Mouse (Mus musculus) stomach, embryonic 15.5 days (tissue): ENCODE results near the gene Imp4. TPM values are rescaled to one million over a fixed set of nuclear protein-coding genes. Genes with fewer than 3 reads are reported as not detected.

Experiments
- ATAC-seq: fragments of 200-750 bp; cut with Nextera tagmentation; 2 replicates; pipeline ENCODE4 v1.8.0; 2017; ENCODE audit warnings: low read depth, moderate number of reproducible peaks, moderate TSS enrichment; ENCODE audit not compliant: insufficient read depth, low FRiP score
- H3K27ac ChIP-seq: fragments of 300-500 bp; sonication (generic); 2 replicates; pipeline ENCODE4 v1.5.1; 2015; ENCODE audit warnings: mild to moderate bottlenecking, inconsistent platforms
- H3K27me3 ChIP-seq: fragments of 300-500 bp; sonication (generic); replicated peaks from 2 replicates; pipeline ENCODE4 v1.6.1; 2015; ENCODE audit warnings: inconsistent platforms
- H3K36me3 ChIP-seq: fragments of 300-500 bp; sonication (generic); 2 replicates; pipeline ENCODE4 v1.6.1; 2015; ENCODE audit warnings: inconsistent platforms
- H3K4me1 ChIP-seq: fragments of 300-500 bp; sonication (generic); 2 replicates; pipeline ENCODE4 v1.6.1; 2015; ENCODE audit warnings: inconsistent platforms
- H3K4me2 ChIP-seq: fragments of 300-500 bp; sonication (generic); 2 replicates; pipeline ENCODE4 v1.6.1; 2015; ENCODE audit warnings: mild to moderate bottlenecking, inconsistent platforms
- H3K4me3 ChIP-seq: fragments of 300-500 bp; sonication (generic); replicated peaks from 2 replicates; pipeline ENCODE4 v1.5.1; 2015; ENCODE audit warnings: inconsistent platforms
- H3K9ac ChIP-seq: fragments of 300-500 bp; sonication (generic); 2 replicates; pipeline ENCODE4 v1.6.1; 2015; ENCODE audit warnings: inconsistent platforms
- H3K9me3 ChIP-seq: fragments of 300-500 bp; sonication (generic); 2 replicates; pipeline ENCODE4 v1.6.1; 2016; ENCODE audit warnings: inconsistent platforms
- WGBS: fragments of 180-500 bp; shearing (Covaris S2); methylation state at CpG from one replicate; pipeline ENCODE4 v1.1.7; 2015; 5-methylcytosine and 5-hydroxymethylcytosine counted together
- microRNA-seq: library from miRNA; unstranded; fragments of <30 nt; microRNA quantifications from one replicate; pipeline ENCODE4, GENCODE M21; 2016
- polyA plus RNA-seq: library from polyadenylated mRNA; unstranded; fragments of >200 nt; fragmentation: Nextera tagmentation; extraction: Ambion mirVana; gene quantifications from 2 replicates; pipeline ENCODE4 v1.2.1, GENCODE M21; 2015

The Imp4 gene
- polyA plus RNA-seq, 1 experiment from 2014 or later, result 83.6 TPM

- H3K9ac ChIP-seq, result no peak overlapping the region
- 91% methylated on average over 3 of the region's 3 CpGs for whole genome bisulfite sequencing
- no peak for ATAC-seq
These were observed 47.7 kb downstream of the Imp4 start for GRCm38 (mm10) chr1:34487383-34487782.

GRCm38 (mm10) chr1:34489852-34490541, 50.3 kb downstream of the Imp4 start:
- H3K9ac ChIP-seq, result no peak overlapping the region
- 82% methylated on average over 6 of the region's 6 CpGs for WGBS
- no peak for ATAC-seq
- no peaks in the 10 kb centered on the region for H3K9me3 ChIP-seq
- no peak overlapping the region for H3K4me3 ChIP-seq
- no peaks in the 10 kb centered on the region for H3K27me3 ChIP-seq
- no peak overlapping the region for H3K4me2 ChIP-seq
- 0 out of 2 replicates have a peak, but pooled peaks cover 4% of the 10 kb centered on the region for H3K4me1 ChIP-seq
- H3K36me3 ChIP-seq, result no peaks in the 10 kb centered on the region
- no peak overlapping the region for H3K27ac ChIP-seq

More at GRCm38 (mm10) chr1:34487383-34487782, 47.7 kb downstream of the Imp4 start:
- Histone ChIP-seq H3K27me3 (no peaks in the 10 kb centered on the region), H3K4me3 (no peak overlapping the region), H3K9me3 (no peaks in the 10 kb centered on the region), H3K4me1 (0 out of 2 replicates have a peak, but pooled peaks cover 4% of the 10 kb centered on the region), H3K27ac (no peak overlapping the region), H3K36me3 (no peaks in the 10 kb centered on the region), H3K4me2 (no peak overlapping the region)

- H3K9me3 ChIP-seq, result no peaks in the 10 kb centered on the region
- no peaks in the 10 kb centered on the region for H3K27me3 ChIP-seq
- no peak overlapping the region for H3K9ac ChIP-seq
- H3K27ac ChIP-seq, result no peak overlapping the region
- no peaks in the 10 kb centered on the region for H3K36me3 ChIP-seq
- 76% methylated on average over 4 of the region's 4 CpGs for WGBS
- ATAC-seq, result no peak
- no peak overlapping the region for H3K4me3 ChIP-seq
- H3K4me1 ChIP-seq, result no peaks in the 10 kb centered on the region
- no peak overlapping the region for H3K4me2 ChIP-seq
These were observed 51.8 kb downstream of the Imp4 start for GRCm38 (mm10) chr1:34491480-34491879.

Small RNA genes within 50 kb of the gene (microRNA-seq; reads per million reads assigned to microRNA genes)
- 1.2 reads per million for gene Mir5103

Other genes starting within 250 kb of the Imp4 start
- gene Ccdc115, start 179 bp upstream of the Imp4 start, polyA plus RNA-seq, result 52.6 and 55.5 TPM in 2 replicates
- gene Ptpn18, start 19.9 kb downstream of the Imp4 start, polyA plus RNA-seq, result 28.8 and 33.1 TPM in 2 replicates
- not detected in 2 replicates for gene Prss39, start 58.6 kb downstream of the Imp4 start, polyA plus RNA-seq
- gene Cfc1, start 95.8 kb downstream of the Imp4 start, polyA plus RNA-seq, result 0.30 and 0.69 TPM in 2 replicates
- gene Prss40, start 121.1 kb downstream of the Imp4 start, polyA plus RNA-seq, result not detected in 2 replicates
- 0.73 and 0.75 TPM in 2 replicates for gene Amer3, start 139.8 kb downstream of the Imp4 start, polyA plus RNA-seq